Mouse (Mus musculus) myocyte (in vitro differentiated cells): ENCODE measurements around the gene Megf6.

Source experiments
- CEBPB ChIP-seq: IDR thresholded peaks from 2 replicates; pipeline ENCODE4 v1.6.1; 2011; ENCODE audit warnings: mild to moderate bottlenecking, moderate library complexity; ENCODE audit not compliant: poor library complexity, insufficient read depth, severe bottlenecking
- E2F4 ChIP-seq: IDR thresholded peaks from one replicate; pipeline ENCODE4 v1.6.1; 2011; ENCODE audit warnings: mild to moderate bottlenecking, control low read depth, moderate library complexity; ENCODE audit not compliant: insufficient read depth
- MAX ChIP-seq: IDR thresholded peaks from one replicate; pipeline ENCODE4 v1.6.1; 2011; ENCODE audit warnings: low read depth, mild to moderate bottlenecking, control low read depth
- MYOD1 ChIP-seq, 3 experiments: IDR thresholded peaks; one replicate each; pipeline ENCODE4 v1.6.1; 2011; ENCODE audit warnings: control low read depth in 2 of 3, low read depth in 2 of 3, mild to moderate bottlenecking in 2 of 3, moderate library complexity in 1 of 3; ENCODE audit not compliant: insufficient read length in 2 of 3, control insufficient read depth in 1 of 3
- MYOG ChIP-seq, 3 experiments: IDR thresholded peaks; one replicate each; pipeline ENCODE4 v1.6.1; 2011; ENCODE audit warnings: control low read depth in 2 of 3, low read depth in 2 of 3, mild to moderate bottlenecking in 2 of 3; ENCODE audit not compliant: insufficient read length in 2 of 3, control insufficient read depth in 1 of 3, insufficient read depth in 1 of 3
- POLR2A ChIP-seq: IDR thresholded peaks from one replicate; pipeline ENCODE4 v1.6.1; 2011; ENCODE audit warnings: low read depth, mild to moderate bottlenecking, control low read depth, moderate library complexity; ENCODE audit not compliant: insufficient read length
- POLR2AphosphoS2 ChIP-seq: IDR thresholded peaks from one replicate; pipeline ENCODE4 v1.6.1; 2011; ENCODE audit warnings: low read depth, control low read depth; ENCODE audit not compliant: insufficient read length
- REST ChIP-seq: IDR thresholded peaks from one replicate; pipeline ENCODE4 v1.6.1; 2011; ENCODE audit warnings: mild to moderate bottlenecking, control low read depth, moderate library complexity; ENCODE audit not compliant: insufficient read depth, insufficient read length
- TCF12 ChIP-seq: IDR thresholded peaks from one replicate; pipeline ENCODE4 v1.6.1; 2011; ENCODE audit warnings: mild to moderate bottlenecking, control low read depth; ENCODE audit not compliant: poor library complexity, insufficient read depth, severe bottlenecking
- TCF3 ChIP-seq: IDR thresholded peaks from one replicate; pipeline ENCODE4 v1.6.1; 2011; ENCODE audit warnings: low read depth, control low read depth; ENCODE audit not compliant: insufficient read length
- USF1 ChIP-seq: IDR thresholded peaks from one replicate; pipeline ENCODE4 v1.6.1; 2011; ENCODE audit warnings: low read depth, mild to moderate bottlenecking, control low read depth, moderate library complexity

DNA sequence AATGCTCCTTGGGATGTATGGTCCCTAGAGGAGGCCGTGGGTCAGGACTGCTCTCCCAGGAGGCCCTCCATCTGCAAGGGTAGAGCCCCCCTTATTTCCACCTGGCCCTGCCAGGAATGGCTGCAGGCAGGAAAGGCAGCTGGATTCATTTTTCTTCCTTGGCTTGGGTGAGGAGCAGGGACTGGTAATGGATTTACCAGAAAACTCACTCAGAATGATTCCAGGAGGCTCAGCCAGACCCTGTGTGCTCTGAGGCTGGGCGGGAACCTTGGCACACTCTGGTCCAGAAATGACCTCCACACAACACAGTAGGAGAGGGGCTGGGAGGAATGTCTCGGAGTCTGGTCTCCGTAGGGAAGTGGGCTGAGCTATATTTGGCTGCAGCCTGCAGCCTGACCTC, 61.8 kb downstream of the Megf6 start:
- TF ChIP-seq POLR2A (no peak), USF1 (no peak), POLR2AphosphoS2 (no peak), MYOG (IDR thresholded peaks at IDR 0.05; ENCODE audit: control insufficient read depth in 1 of 3, insufficient read depth in 1 of 3, insufficient read length in 2 of 3, low read depth in 2 of 3) (no peak), MAX (no peak), TCF12 (no peak), MYOD1 (IDR thresholded peaks at IDR 0.05; ENCODE audit: control insufficient read depth in 1 of 3, insufficient read length in 2 of 3, low read depth in 2 of 3) (no peak), CEBPB (no peak), E2F4 (no peak), REST (no peak), TCF3 (no peak)
